In the genomic region with DNA sequence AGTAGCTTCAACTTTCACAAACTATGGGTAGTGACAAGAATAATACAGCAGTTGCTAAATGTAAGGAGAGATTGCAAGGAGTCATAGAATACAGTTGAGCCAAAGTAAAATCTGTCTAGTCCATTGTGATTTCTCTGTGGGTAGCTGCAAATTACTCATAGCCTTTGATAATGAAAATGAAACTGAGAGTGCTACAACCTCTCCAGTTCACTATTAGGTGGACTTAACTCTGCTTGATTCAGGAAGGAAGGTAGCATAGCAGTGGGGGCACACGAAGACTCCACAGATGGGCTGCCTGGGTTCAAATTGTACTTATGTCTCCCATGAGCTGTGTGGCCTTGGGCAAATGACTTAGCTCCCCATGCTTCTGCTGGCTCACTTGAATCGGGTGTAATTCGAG, we compare ENCODE assay signal across 5 mouse cellular contexts. TPM values are rescaled to one million over a fixed set of nuclear protein-coding genes. Genes with fewer than 3 reads are reported as not detected.
DNase-seq lines count a peak whose midpoint lies in the region; ATAC-seq lines count a peak whose summit lies in the region.

No protein-coding gene starts in this region.

- peak; percentile 38 for DNase-seq in A20 (ENCODE audit: low read depth, low spot score)

- peak; percentile 56 for ATAC-seq in CD4-positive, CD25-positive, alpha-beta regulatory T cell, adult 4 months
- peak; percentile 14 to 42; a peak in 1 of 4 replicates for ATAC-seq in hematopoietic stem cell, adult 5-6 weeks (replicated peaks in 1 of 2; ENCODE audit: insufficient read depth in 1 of 2, low FRiP score in 2 of 2, low TSS enrichment in 1 of 2, low read depth in 1 of 2, poor library complexity in 2 of 2, severe bottlenecking in 2 of 2)
- peak; percentile 60 for ATAC-seq in inflammation-experienced regulatory T-cells, adult 6 months
- peak; percentile 23 for ATAC-seq in megakaryocyte, adult 5-6 weeks (ENCODE audit: poor library complexity, severe bottlenecking)

RNA-seq across cellular contexts. Expression of a gene that starts 15.7 kb away (rescaled TPM):
- 10 to 100 TPM in 1 of 2 experiments, 1 to 10 TPM in 1; 9.5 to 10.8 TPM for polyA plus RNA-seq in CD4-positive, CD25-positive, alpha-beta regulatory T cell, adult 4 months (2017; shearing (Covaris generic))
- 9.3 and 11.9 TPM in 2 replicates for total RNA-seq in hematopoietic stem cell, adult 5-6 weeks (2017)
- polyA plus RNA-seq in inflammation-experienced regulatory T-cells, adult 6 months (2017; shearing (Covaris generic)): 10 to 100 TPM; 10.9 to 16.7 (median 12.4) TPM
- 1.4 and 5.0 TPM in 2 replicates for total RNA-seq in megakaryocyte, adult 5-6 weeks (2015)
- 0.98 and 2.8 TPM in 2 replicates for total RNA-seq in megakaryocyte, adult 5-6 weeks (2017)

Comparison
In these comparisons a context has a peak if more than half of its experiments do, and no peak if none do; other contexts are left out.
1. Peak in every context shown above with its lines: DNase-seq and ATAC-seq.